Mouse (Mus musculus) frontal cortex, postnatal 10 days (tissue): ENCODE measurements around the gene Wwc2.

Experiments
- DNase-seq, 2 experiments: peaks; one replicate each; pipeline ENCODE4 v3.0.0; 2022; ENCODE audit warnings: low spot score in 2 of 2, mixed read lengths in 1 of 2

The Wwc2 gene

GRCm38 (mm10) chr8:47939933-47940870, 50.5 kb downstream of the Wwc2 start:
- no peak for DNase-seq

- no peak for DNase-seq
These were observed 51.5 kb downstream of the Wwc2 start for GRCm38 (mm10) chr8:47939217-47939616.

- no peak for DNase-seq
These were observed 54.3 kb downstream of the Wwc2 start for GRCm38 (mm10) chr8:47936386-47936785.

- DNase-seq, result no peak
These were observed 55.3 kb downstream of the Wwc2 start for GRCm38 (mm10) chr8:47935461-47935860.

- no peak for DNase-seq
These were observed 57.6 kb downstream of the Wwc2 start for GRCm38 (mm10) chr8:47933087-47933486.

- DNase-seq, result no peak
These were observed 58.5 kb downstream of the Wwc2 start for GRCm38 (mm10) chr8:47932028-47932790.

- DNase-seq, result no peak
These were observed 59.4 kb downstream of the Wwc2 start for GRCm38 (mm10) chr8:47931371-47931770.

- no peak for DNase-seq
These were observed 61.1 kb downstream of the Wwc2 start for GRCm38 (mm10) chr8:47929615-47930014.

GRCm38 (mm10) chr8:47928604-47929185, 62.0 kb downstream of the Wwc2 start:
- DNase-seq, result no peak

- no peak for DNase-seq
These were observed 65.8 kb downstream of the Wwc2 start for GRCm38 (mm10) chr8:47924921-47925320.

GRCm38 (mm10) chr8:47922816-47923215, 67.9 kb downstream of the Wwc2 start:
- DNase-seq, result no peak

- no peak for DNase-seq
These were observed 68.7 kb downstream of the Wwc2 start for GRCm38 (mm10) chr8:47922011-47922410.

GRCm38 (mm10) chr8:47920575-47921144, 70.1 kb downstream of the Wwc2 start:
- no peak for DNase-seq

GRCm38 (mm10) chr8:47917060-47918035, 73.4 kb downstream of the Wwc2 start:
- no peak for DNase-seq

GRCm38 (mm10) chr8:47915521-47915920, 75.2 kb downstream of the Wwc2 start:
- no peak for DNase-seq

GRCm38 (mm10) chr8:47914946-47915345, 75.8 kb downstream of the Wwc2 start:
- DNase-seq, result no peak

GRCm38 (mm10) chr8:47914161-47914560, 76.6 kb downstream of the Wwc2 start:
- DNase-seq, result no peak

GRCm38 (mm10) chr8:47913621-47914020, 77.1 kb downstream of the Wwc2 start:
- DNase-seq, result no peak

- no peak for DNase-seq
These were observed 81.0 kb downstream of the Wwc2 start for GRCm38 (mm10) chr8:47909681-47910080.

- DNase-seq, result no peak
These were observed 83.7 kb downstream of the Wwc2 start for GRCm38 (mm10) chr8:47907056-47907455.

GRCm38 (mm10) chr8:47906142-47906541, 84.6 kb downstream of the Wwc2 start:
- no peak for DNase-seq
